In the genomic region with DNA sequence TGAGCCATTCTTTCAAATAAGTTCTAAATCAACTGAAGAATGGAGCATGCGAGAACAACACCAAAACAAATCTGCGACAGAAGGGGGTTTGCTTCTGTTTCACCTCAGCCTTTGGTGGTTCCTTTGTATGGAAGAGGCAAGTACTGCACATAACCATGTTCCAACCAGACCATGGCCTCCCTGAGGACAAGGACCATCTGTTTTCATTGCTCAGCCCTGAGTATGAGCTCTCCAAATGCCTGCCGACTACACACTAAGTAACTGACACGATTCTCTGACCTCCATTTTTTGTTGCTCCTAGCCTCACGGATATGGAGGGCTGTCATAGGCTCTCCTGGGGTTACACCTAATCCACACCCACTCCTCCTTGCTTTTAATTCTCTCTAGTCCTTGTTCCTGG, we compare ENCODE assay signal across 28 mouse cellular contexts. TPM values are rescaled to one million over a fixed set of nuclear protein-coding genes. Genes with fewer than 3 reads are reported as not detected.
"Had no signal": no experiment of that assay in that cellular context is flagged by ENCODE, and none has a peak within 500 bp of the region (broad histone marks: within the 10 kb centered on the region; RNA-seq: fewer than 3 reads in every experiment).

No protein-coding gene starts in this region.

- H3K36me3 ChIP-seq: heart, embryonic 10.5 days; heart, embryonic 12.5 days; hindbrain, embryonic 10.5 days; hindbrain, embryonic 13.5 days; hindbrain, embryonic 15.5 days; kidney, embryonic 15.5 days; limb, embryonic 13.5 days; limb, embryonic 15.5 days; liver, embryonic 12.5 days had no signal

- H3K4me1 ChIP-seq: heart, embryonic 10.5 days; heart, embryonic 12.5 days; hindbrain, embryonic 10.5 days; hindbrain, embryonic 13.5 days; hindbrain, embryonic 15.5 days; kidney, embryonic 15.5 days; limb, embryonic 13.5 days; limb, embryonic 15.5 days; liver, embryonic 12.5 days had no signal

- H3K9ac ChIP-seq: heart, embryonic 12.5 days; hindbrain, embryonic 13.5 days; hindbrain, embryonic 15.5 days; kidney, embryonic 15.5 days; limb, embryonic 13.5 days; limb, embryonic 15.5 days; liver, embryonic 12.5 days; liver, embryonic 14.5 days had no signal

- H3K9me3 ChIP-seq: heart, embryonic 10.5 days; heart, embryonic 12.5 days; hindbrain, embryonic 10.5 days; hindbrain, embryonic 13.5 days; hindbrain, embryonic 15.5 days; kidney, embryonic 15.5 days; limb, embryonic 13.5 days; limb, embryonic 15.5 days; liver, embryonic 12.5 days had no signal

- DNase-seq: gastrocnemius, adult 2 months; gastrocnemius, postnatal 10 days; gastrocnemius, postnatal 25 days; heart, adult 18-20 months; heart, postnatal 10 days; heart, postnatal 4 days; kidney, adult 11 months; kidney, adult 2 months; kidney, adult 9 months; kidney, postnatal 14 days; kidney, postnatal 36 days; layer of hippocampus, adult 9-11 months; layer of hippocampus, postnatal 36 days; left cerebral cortex, postnatal 4 days had no signal

- H3K4me2 ChIP-seq: heart, embryonic 12.5 days; hindbrain, embryonic 13.5 days; hindbrain, embryonic 15.5 days; kidney, embryonic 15.5 days; limb, embryonic 13.5 days; limb, embryonic 15.5 days; liver, embryonic 12.5 days had no signal

- H3K4me3 ChIP-seq: gastrocnemius, adult 2 months; heart, embryonic 10.5 days; heart, embryonic 12.5 days; hindbrain, embryonic 10.5 days; hindbrain, embryonic 13.5 days; hindbrain, embryonic 15.5 days; kidney, embryonic 15.5 days; limb, embryonic 13.5 days; limb, embryonic 15.5 days; liver, embryonic 12.5 days had no signal

- H3K27ac ChIP-seq: gastrocnemius, adult 2 months; heart, embryonic 10.5 days; hindbrain, embryonic 10.5 days; hindbrain, embryonic 13.5 days; hindbrain, embryonic 15.5 days; hindbrain, postnatal 0 days; kidney, embryonic 15.5 days; kidney, postnatal 0 days; limb, embryonic 13.5 days; limb, embryonic 15.5 days; liver, embryonic 12.5 days; liver, embryonic 14.5 days had no signal

- ATAC-seq: hindbrain, postnatal 0 days; intestine, embryonic 16.5 days; liver, embryonic 12.5 days had no signal

- H3K27me3 ChIP-seq: heart, embryonic 12.5 days; hindbrain, embryonic 13.5 days; hindbrain, embryonic 15.5 days; kidney, embryonic 15.5 days; limb, embryonic 13.5 days; limb, embryonic 15.5 days; liver, embryonic 12.5 days had no signal

RNA-seq across cellular contexts. Expression of a gene that starts 29.4 kb away (rescaled TPM):
- polyA plus RNA-seq: liver, adult 2 months had no signal
